Mouse (Mus musculus) sigmoid colon, adult 10 weeks (tissue): ENCODE measurements around the gene Gm10600. TPM values are rescaled to one million over a fixed set of nuclear protein-coding genes. Genes with fewer than 3 reads are reported as not detected.

Experiments used
- polyA plus RNA-seq: library from polyadenylated mRNA; stranded (reverse); fragments of 350-450 nt; fragmentation: Illumina TruSeq; extraction: RNeasy Lipid Tissue Mini Kit (QIAGEN cat#74804); gene quantifications from one replicate; pipeline ENCODE4 v1.2.3, GENCODE M21; 2014; ENCODE audit warnings: low read depth, low replicate concordance

Gene Gm10600
- polyA plus RNA-seq, result 1.1 TPM

GRCm38 (mm10) chr4:42240339-42240738 is at the start of gene Gm10600:
Gm10600 (plus strand) TSS chr4:42240639.

GRCm38 (mm10) chr4:42255467-42255866 is 15.0 kb downstream of the Gm10600 start, which contains the start of gene Ccl21b:
Ccl21b (plus strand) TSS chr4:42255767.

Other genes with a start within 250 kb of the Gm10600 start
- not detected for gene Gm21093, start 205.9 kb upstream of the Gm10600 start, polyA plus RNA-seq
- gene Gm3893, start 149.4 kb upstream of the Gm10600 start, polyA plus RNA-seq, result not detected
- gene Gm13304, start 125.8 kb upstream of the Gm10600 start, polyA plus RNA-seq, result not detected
- not detected for gene Gm13306, start 87.2 kb upstream of the Gm10600 start, polyA plus RNA-seq
- not detected for gene Gm13305, start 72.0 kb upstream of the Gm10600 start, polyA plus RNA-seq
- gene Ccl21b, start 15.1 kb downstream of the Gm10600 start, polyA plus RNA-seq, result 3.1 TPM
- gene Gm21953, start 53.6 kb downstream of the Gm10600 start, polyA plus RNA-seq, result not detected
- gene Fam205a3, start 77.7 kb downstream of the Gm10600 start, polyA plus RNA-seq, result not detected
- gene Gm21586, start 198.7 kb downstream of the Gm10600 start, polyA plus RNA-seq, result not detected
- 0.25 TPM for gene Gm2163, start 226.1 kb downstream of the Gm10600 start, polyA plus RNA-seq